13 mouse cellular contexts compared by ENCODE assay signal in genomic region chr4:140029324-140030039, GRCm38 (mm10).
DNase-seq lines count a peak whose midpoint lies in the region; ATAC-seq and TF ChIP-seq lines count a peak whose summit lies in the region.
"Had no signal": no experiment of that assay in that cellular context is flagged by ENCODE, and none has a peak within 500 bp of the region (broad histone marks: within the 10 kb centered on the region; RNA-seq: fewer than 3 reads in every experiment).

No protein-coding gene starts in this region.

- peak; percentile 52; the same call in 1 of the 2 replicates for ATAC-seq in forebrain, embryonic 12.5 days (ENCODE audit: low FRiP score)
- ATAC-seq in hindbrain, postnatal 0 days, result peak; percentile 25
- ATAC-seq in neural tube, embryonic 14.5 days (ENCODE audit: low read depth), result 0 out of 2 replicates have a peak, but pooled peaks have one; percentile 12
- no peak for ATAC-seq in intestine, embryonic 16.5 days
- ATAC-seq: activated CD4-positive, CD25-positive, alpha-beta regulatory T cell, adult 4 months had no signal

- peak; percentile 79 to 82 for DNase-seq in cerebellum, postnatal 10 days
- no peak for DNase-seq in cerebellum, postnatal 4 days (ENCODE audit: low spot score in 2 of 2)
- peak; percentile 74 for DNase-seq in hindbrain, postnatal 0 days (ENCODE audit: low spot score)
- DNase-seq in layer of hippocampus, adult 18-20 months (ENCODE audit: low spot score in 2 of 2), result no peak
- DNase-seq in heart, embryonic 10.5 days (ENCODE audit: low spot score), result no peak
- DNase-seq: gastrocnemius, postnatal 25 days; lung, postnatal 36 days had no signal

- H3K4me3 ChIP-seq in forebrain, embryonic 12.5 days (replicated peaks), result no peak overlapping the region
- H3K4me3 ChIP-seq in hindbrain, postnatal 0 days (ENCODE audit: low read length), result no peak overlapping the region
- H3K4me3 ChIP-seq in neural tube, embryonic 14.5 days (ENCODE audit: low read depth, low read length), result no peak overlapping the region
- no peak overlapping the region for H3K4me3 ChIP-seq in intestine, embryonic 16.5 days (ENCODE audit: low read length)
- no peak overlapping the region for H3K4me3 ChIP-seq in heart, embryonic 10.5 days
- H3K4me3 ChIP-seq: kidney, embryonic 15.5 days had no signal

- peaks cover 27% of the 10 kb centered on the region for H3K4me1 ChIP-seq in forebrain, embryonic 12.5 days
- no peaks in the 10 kb centered on the region for H3K4me1 ChIP-seq in hindbrain, postnatal 0 days (ENCODE audit: insufficient read depth, low read length)
- peaks cover 14% of the 10 kb centered on the region for H3K4me1 ChIP-seq in neural tube, embryonic 14.5 days (ENCODE audit: control insufficient read depth, insufficient read depth, low read length)
- H3K4me1 ChIP-seq in intestine, embryonic 16.5 days (ENCODE audit: control insufficient read depth, insufficient read depth, low read length), result no peaks in the 10 kb centered on the region
- H3K4me1 ChIP-seq in heart, embryonic 10.5 days, result peaks cover 3% of the 10 kb centered on the region; the same call in 1 of the 2 replicates

- H3K27ac ChIP-seq in forebrain, embryonic 12.5 days, result peak overlapping the region; percentile 87
- peak overlapping the region; percentile 79 for H3K27ac ChIP-seq in hindbrain, postnatal 0 days
- peak overlapping the region; percentile 64 for H3K27ac ChIP-seq in neural tube, embryonic 14.5 days (ENCODE audit: low read depth, low read length)
- no peak overlapping the region for H3K27ac ChIP-seq in intestine, embryonic 16.5 days (ENCODE audit: low read length)
- H3K27ac ChIP-seq in heart, embryonic 10.5 days, result no peak overlapping the region
- H3K27ac ChIP-seq: kidney, embryonic 15.5 days; stomach, postnatal 0 days had no signal

- no peaks in the 10 kb centered on the region for H3K36me3 ChIP-seq in forebrain, embryonic 12.5 days (replicated peaks)
- no peaks in the 10 kb centered on the region; the same call in 1 of the 2 replicates for H3K36me3 ChIP-seq in hindbrain, postnatal 0 days (ENCODE audit: insufficient read depth, low read length)
- no peaks in the 10 kb centered on the region for H3K36me3 ChIP-seq in neural tube, embryonic 14.5 days (ENCODE audit: control insufficient read depth, insufficient read depth, low read length)
- H3K36me3 ChIP-seq in intestine, embryonic 16.5 days (ENCODE audit: control insufficient read depth, insufficient read depth, low read length), result no peaks in the 10 kb centered on the region
- no peaks in the 10 kb centered on the region for H3K36me3 ChIP-seq in heart, embryonic 10.5 days
- H3K36me3 ChIP-seq: kidney, embryonic 15.5 days had no signal

- peaks cover 24% of the 10 kb centered on the region; the same call in 1 of the 2 replicates for H3K27me3 ChIP-seq in forebrain, embryonic 12.5 days
- no peaks in the 10 kb centered on the region for H3K27me3 ChIP-seq in hindbrain, postnatal 0 days (ENCODE audit: insufficient read depth, low read length)
- H3K27me3 ChIP-seq in neural tube, embryonic 14.5 days (ENCODE audit: control insufficient read depth, insufficient read depth, low read length), result no peaks in the 10 kb centered on the region
- H3K27me3 ChIP-seq in intestine, embryonic 16.5 days (replicated peaks; ENCODE audit: control insufficient read depth, insufficient read depth, low read length), result peaks cover 3% of the 10 kb centered on the region; the same call in 1 of the 2 replicates
- peaks cover 44% of the 10 kb centered on the region for H3K27me3 ChIP-seq in heart, embryonic 10.5 days (ENCODE audit: insufficient read depth, poor library complexity, severe bottlenecking)

- H3K4me2 ChIP-seq in forebrain, embryonic 12.5 days, result no peak overlapping the region
- H3K4me2 ChIP-seq in hindbrain, postnatal 0 days (ENCODE audit: low read depth, low read length), result no peak overlapping the region
- H3K4me2 ChIP-seq in neural tube, embryonic 14.5 days (ENCODE audit: low read depth, low read length), result no peak overlapping the region
- no peak overlapping the region for H3K4me2 ChIP-seq in intestine, embryonic 16.5 days (ENCODE audit: low read depth, low read length)
- H3K4me2 ChIP-seq: kidney, embryonic 15.5 days had no signal

- H3K9ac ChIP-seq in forebrain, embryonic 12.5 days, result no peak overlapping the region
- H3K9ac ChIP-seq in hindbrain, postnatal 0 days (replicated peaks; ENCODE audit: low read length), result 0 out of 2 replicates have a peak overlapping the region, but pooled peaks have one; percentile 13
- no peak overlapping the region for H3K9ac ChIP-seq in neural tube, embryonic 14.5 days (replicated peaks; ENCODE audit: low read depth, low read length)
- H3K9ac ChIP-seq in intestine, embryonic 16.5 days (ENCODE audit: low read depth, low read length), result no peak overlapping the region
- H3K9ac ChIP-seq: kidney, embryonic 15.5 days had no signal

- no peak for TF ChIP-seq CTCF in hindbrain, postnatal 0 days (IDR thresholded peaks at IDR 0.05; ENCODE audit: low read depth)

- no peaks in the 10 kb centered on the region for H3K9me3 ChIP-seq in forebrain, embryonic 12.5 days
- H3K9me3 ChIP-seq in hindbrain, postnatal 0 days (ENCODE audit: low read length), result no peaks in the 10 kb centered on the region
- H3K9me3 ChIP-seq in neural tube, embryonic 14.5 days (ENCODE audit: control insufficient read depth, low read length), result no peaks in the 10 kb centered on the region
- H3K9me3 ChIP-seq in intestine, embryonic 16.5 days (ENCODE audit: control insufficient read depth, low read length), result no peaks in the 10 kb centered on the region
- no peaks in the 10 kb centered on the region for H3K9me3 ChIP-seq in heart, embryonic 10.5 days
- H3K9me3 ChIP-seq: kidney, embryonic 15.5 days had no signal

- 32% methylated on average over 9 of the region's 9 CpGs for WGBS in forebrain, embryonic 12.5 days
- 27% methylated on average over 9 of the region's 9 CpGs for WGBS in hindbrain, postnatal 0 days
- 12% methylated on average over 9 of the region's 9 CpGs for WGBS in neural tube, embryonic 14.5 days
- WGBS in intestine, embryonic 16.5 days, result 54% methylated on average over 9 of the region's 9 CpGs
- 57% methylated on average over 9 of the region's 9 CpGs for WGBS in heart, embryonic 10.5 days

Comparison
In these comparisons a context has a peak if more than half of its experiments do, and no peak if none do; other contexts are left out.
1. DNase-seq: peak in cerebellum, postnatal 10 days (2 of 2) and hindbrain, postnatal 0 days (single experiment); none in cerebellum, postnatal 4 days (0 of 2), layer of hippocampus, adult 18-20 months (0 of 2) and heart, embryonic 10.5 days (single experiment).
2. H3K27ac ChIP-seq: peak in forebrain, embryonic 12.5 days (single experiment), hindbrain, postnatal 0 days (single experiment) and neural tube, embryonic 14.5 days (single experiment); none in intestine, embryonic 16.5 days (single experiment) and heart, embryonic 10.5 days (single experiment).